Mouse (Mus musculus) kidney, adult 2 months (tissue): ENCODE measurements around the gene Spock1.

Experiments
- CTCF ChIP-seq: fragments of 200-500 bp; conservative IDR thresholded peaks from 2 replicates; pipeline ENCODE4 v1.5.1; 2011; ENCODE audit warnings: low read depth, mild to moderate bottlenecking, control low read depth, low read length, moderate library complexity, mixed read lengths; ENCODE audit not compliant: insufficient read depth, insufficient read length
- POLR2A ChIP-seq: fragments of 200-500 bp; IDR thresholded peaks from one replicate; pipeline ENCODE4 v1.6.1; 2011; ENCODE audit warnings: low read depth, low read length, control low read depth

DNA sequence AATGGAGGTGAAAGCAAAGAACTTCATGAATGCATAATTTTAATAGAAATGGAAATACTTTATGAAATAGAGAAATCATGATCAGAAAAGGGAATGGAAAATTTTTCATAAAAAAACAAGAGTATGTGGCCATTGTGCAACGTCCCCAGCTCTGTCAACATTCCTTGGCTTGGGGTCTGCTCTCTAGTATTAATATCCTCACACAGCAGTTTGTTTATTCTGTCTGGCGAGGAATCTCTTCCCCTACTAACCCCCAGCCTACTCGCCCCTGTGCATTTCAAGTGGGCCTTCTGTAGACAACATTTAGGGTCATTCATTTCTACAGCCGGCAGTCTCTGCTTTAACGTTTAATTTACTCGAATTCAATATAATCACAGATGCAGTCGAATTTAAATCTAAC, 181.5 kb downstream of the Spock1 start:
- TF ChIP-seq CTCF (no peak), POLR2A (no peak)
